Mouse (Mus musculus) embryonic facial prominence, embryonic 11.5 days (tissue): ENCODE data around the gene Rnf212. TPM values are rescaled to one million over a fixed set of nuclear protein-coding genes. Genes with fewer than 3 reads are reported as not detected.
"Not testable (repeated sequence)": the region's sequence is repeated elsewhere in the genome, so short reads cannot be mapped to it uniquely, and the experiment has no call there.

ENCODE experiments used
- ATAC-seq: fragments of 200-750 bp; cut with Nextera tagmentation; replicated peaks from 2 replicates; pipeline ENCODE4 v1.8.0; 2017; ENCODE audit warnings: low read depth; ENCODE audit not compliant: insufficient number of reproducible peaks, low FRiP score, low TSS enrichment
- DNase-seq: peaks from one replicate; pipeline ENCODE4 v3.0.0-alpha.2; 2015; ENCODE audit warnings: low spot score
- H3K27ac ChIP-seq: fragments of 300-500 bp; sonication (generic); replicated peaks from 2 replicates; pipeline ENCODE4 v1.5.1; 2014; ENCODE audit warnings: mild to moderate bottlenecking, low read depth, low read length, control low read depth
- H3K27me3 ChIP-seq: fragments of 300-500 bp; sonication (generic); 2 replicates; pipeline ENCODE4 v1.6.1; 2014; ENCODE audit warnings: mild to moderate bottlenecking, low read length, moderate library complexity, mixed read lengths; ENCODE audit not compliant: control insufficient read depth, insufficient read depth
- H3K36me3 ChIP-seq: fragments of 300-500 bp; sonication (generic); replicated peaks from 2 replicates; pipeline ENCODE4 v1.6.1; 2014; ENCODE audit warnings: low read depth, mild to moderate bottlenecking, low read length, moderate library complexity, mixed read lengths; ENCODE audit not compliant: control insufficient read depth, insufficient read depth
- H3K4me1 ChIP-seq: fragments of 300-500 bp; sonication (generic); 2 replicates; pipeline ENCODE4 v1.6.1; 2014; ENCODE audit warnings: low read length, mixed read lengths; ENCODE audit not compliant: control insufficient read depth, insufficient read depth
- H3K4me2 ChIP-seq: fragments of 300-500 bp; sonication (generic); 2 replicates; pipeline ENCODE4 v1.6.1; 2014; ENCODE audit warnings: low read depth, mild to moderate bottlenecking, control low read depth, low read length, moderate library complexity
- H3K4me3 ChIP-seq: fragments of 300-500 bp; sonication (generic); 2 replicates; pipeline ENCODE4 v1.5.1; 2014; ENCODE audit warnings: low read depth, low read length, control low read depth
- H3K9ac ChIP-seq: fragments of 300-500 bp; sonication (generic); replicated peaks from 2 replicates; pipeline ENCODE4 v1.6.1; 2014; ENCODE audit warnings: mild to moderate bottlenecking, control low read depth, low read length
- H3K9me3 ChIP-seq: fragments of 300-500 bp; sonication (generic); replicated peaks from 2 replicates; pipeline ENCODE4 v1.6.1; 2016; ENCODE audit warnings: mild to moderate bottlenecking, low read length, inconsistent platforms, mixed read lengths; ENCODE audit not compliant: control insufficient read depth
- WGBS: fragments of 180-500 bp; shearing (Covaris S2); extraction: QIAGEN DNeasy Blood & Tissue Kit; methylation state at CpG from one replicate; pipeline ENCODE4 v1.1.7; 2014; 5-methylcytosine and 5-hydroxymethylcytosine counted together
- polyA plus RNA-seq: library from polyadenylated mRNA; unstranded; fragments of >200 nt; fragmentation: Nextera tagmentation; extraction: Ambion mirVana; gene quantifications from 2 replicates; pipeline ENCODE4 v1.2.1, GENCODE M21; 2014

Gene Rnf212
- 0.69 and 0.88 TPM in 2 replicates for polyA plus RNA-seq

- Histone ChIP-seq H3K36me3 (no peaks in the 10 kb centered on the region), H3K4me1 (no peaks in the 10 kb centered on the region), H3K4me2 (no peak within 1 kb of the TSS), H3K27me3 (no peaks in the 10 kb centered on the region), H3K4me3 (no peak within 1 kb of the TSS), H3K27ac (no peak within 1 kb of the TSS), H3K9me3 (no peaks in the 10 kb centered on the region), H3K9ac (no peak within 1 kb of the TSS)
- DNase-seq, result no peak
- WGBS, result 70% methylated on average over 40 of the region's 40 CpGs
- no peak for ATAC-seq
Measured at GRCm38 (mm10) chr5:108774630-108775306, at the start of gene Rnf212. Gene Rnf212 (minus strand): TSS chr5:108774982.

- DNase-seq (no peak), ATAC-seq (no peak)
- no peaks in the 10 kb centered on the region for H3K36me3 ChIP-seq
- H3K4me2 ChIP-seq, result no peak overlapping the region
- no peak overlapping the region for H3K4me3 ChIP-seq
- no peaks in the 10 kb centered on the region for H3K4me1 ChIP-seq
- 79% methylated on average over 2 of the region's 2 CpGs for WGBS
- no peak overlapping the region for H3K9ac ChIP-seq
- H3K27me3 ChIP-seq, result no peaks in the 10 kb centered on the region
- no peak overlapping the region for H3K27ac ChIP-seq
- no peaks in the 10 kb centered on the region for H3K9me3 ChIP-seq
Measured at GRCm38 (mm10) chr5:108823276-108823675, 48.5 kb upstream of the Rnf212 start.

DNA sequence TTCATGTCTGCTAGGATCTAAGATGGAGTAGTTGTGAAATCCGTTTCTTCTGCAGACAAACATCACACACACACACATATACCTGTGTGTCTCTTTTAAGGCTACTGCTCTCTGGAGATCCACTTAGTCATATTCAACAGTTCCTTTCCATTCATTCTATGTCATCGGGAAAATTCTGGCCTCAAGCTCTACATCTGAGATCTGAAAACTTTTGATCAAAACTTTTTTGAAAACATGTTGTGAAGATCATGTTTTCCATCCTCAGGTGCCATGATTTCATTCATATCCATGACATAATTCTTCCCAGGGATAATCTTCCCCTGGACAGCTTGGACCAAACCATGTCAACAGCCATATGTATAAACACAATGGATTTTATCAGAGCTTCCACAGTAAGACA lies 34.0 kb upstream of the Rnf212 start, which contains the start of gene Vmn2r8:
Gene Vmn2r8, minus strand, starts transcription at position 101 of the 400 bp plus-strand sequence.
- 66% methylated on average over 2 of the region's 2 CpGs for WGBS

GRCm38 (mm10) chr5:108803646-108804045 lies 28.9 kb upstream of the Rnf212 start:
- Histone ChIP-seq H3K4me3 (no peak overlapping the region), H3K9me3 (no peaks in the 10 kb centered on the region), H3K27me3 (no peaks in the 10 kb centered on the region), H3K9ac (no peak overlapping the region), H3K36me3 (no peaks in the 10 kb centered on the region), H3K4me1 (no peaks in the 10 kb centered on the region), H3K4me2 (no peak overlapping the region), H3K27ac (no peak overlapping the region)
- DNase-seq (no peak), ATAC-seq (no peak)
- 50% methylated on average over 1 of the region's 1 CpGs for WGBS

More for the DNA sequence above, 34.0 kb upstream of the Rnf212 start, which contains the start of gene Vmn2r8:
- not testable (repeated sequence) for H3K4me1 ChIP-seq, H3K36me3 ChIP-seq, H3K27ac ChIP-seq, H3K9ac ChIP-seq, H3K9me3 ChIP-seq, DNase-seq, H3K4me3 ChIP-seq, H3K27me3 ChIP-seq, ATAC-seq, H3K4me2 ChIP-seq

DNA sequence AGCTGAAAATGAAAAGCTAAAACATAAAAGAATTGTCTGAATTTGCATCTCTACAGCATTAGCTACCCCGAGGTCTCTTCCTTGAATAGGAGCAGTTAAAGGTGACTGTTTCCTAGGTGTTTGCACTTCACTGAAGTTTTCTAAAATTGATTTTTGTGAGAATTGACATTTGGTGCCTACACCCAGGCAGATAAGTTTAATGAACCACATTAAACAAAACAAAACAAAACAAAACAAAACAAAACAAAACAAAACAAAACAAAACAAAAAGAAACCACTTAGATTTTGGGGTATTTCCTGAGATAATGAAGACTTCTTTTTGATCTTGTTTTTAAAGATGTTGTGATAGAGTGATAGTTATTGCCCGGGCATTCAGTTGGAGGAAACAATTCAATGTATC lies 20.5 kb upstream of the Rnf212 start, which contains the start of gene Tmed11:
Gene Tmed11, minus strand, starts transcription at position 101 of the 400 bp plus-strand sequence.
- not testable (repeated sequence) for H3K27ac ChIP-seq, DNase-seq, H3K4me3 ChIP-seq, H3K9me3 ChIP-seq, H3K27me3 ChIP-seq, ATAC-seq, H3K36me3 ChIP-seq, H3K4me2 ChIP-seq, H3K9ac ChIP-seq, H3K4me1 ChIP-seq
- 72% methylated on average over 2 of the region's 2 CpGs for WGBS

DNA sequence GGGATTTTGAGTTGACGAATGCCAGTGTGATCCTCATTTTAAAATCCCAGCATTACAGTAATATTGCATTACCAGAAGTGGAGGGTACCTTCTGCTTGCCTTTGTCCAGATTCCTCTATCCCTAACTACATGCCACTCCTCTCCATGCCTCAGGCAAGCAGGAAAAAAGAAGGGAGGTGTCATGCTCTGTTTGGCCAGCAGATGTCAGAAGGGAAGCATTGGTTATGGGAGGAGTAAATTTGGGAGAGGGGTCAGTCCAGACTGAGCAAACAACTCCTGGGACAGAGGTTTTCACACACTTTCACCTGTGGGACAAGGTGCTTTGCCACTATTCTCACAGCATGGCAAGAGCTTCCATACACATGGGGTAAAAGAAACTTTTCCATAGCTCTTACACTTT lies 15.6 kb upstream of the Rnf212 start:
- H3K27me3 ChIP-seq, H3K4me1 ChIP-seq, H3K9ac ChIP-seq, H3K27ac ChIP-seq, H3K4me3 ChIP-seq, H3K4me2 ChIP-seq, H3K36me3 ChIP-seq, H3K9me3 ChIP-seq, ATAC-seq: not testable (repeated sequence)
- DNase-seq, result peak; percentile 41
- 44% methylated on average over 1 of the region's 1 CpGs for WGBS

- Histone ChIP-seq H3K27me3 (no peaks in the 10 kb centered on the region), H3K27ac (no peak overlapping the region), H3K4me2 (no peak overlapping the region), H3K4me1 (no peaks in the 10 kb centered on the region), H3K9me3 (no peaks in the 10 kb centered on the region), H3K9ac (no peak overlapping the region), H3K4me3 (no peak overlapping the region), H3K36me3 (no peaks in the 10 kb centered on the region)
- 79% methylated on average over 2 of the region's 2 CpGs for WGBS
- DNase-seq, result no peak
- ATAC-seq, result no peak
Measured at GRCm38 (mm10) chr5:108760002-108760401, 14.8 kb downstream of the Rnf212 start.

GRCm38 (mm10) chr5:108758396-108758795 lies 16.4 kb downstream of the Rnf212 start:
- no peaks in the 10 kb centered on the region for H3K36me3 ChIP-seq
- H3K4me2 ChIP-seq, result no peak overlapping the region
- no peak for ATAC-seq
- no peak overlapping the region for H3K9ac ChIP-seq
- H3K27ac ChIP-seq, result no peak overlapping the region
- 54% methylated on average over 3 of the region's 3 CpGs for WGBS
- H3K9me3 ChIP-seq, result no peaks in the 10 kb centered on the region
- no peaks in the 10 kb centered on the region for H3K4me1 ChIP-seq
- H3K4me3 ChIP-seq, result no peak overlapping the region
- DNase-seq, result peak; percentile 37
- no peaks in the 10 kb centered on the region for H3K27me3 ChIP-seq
